Mouse (Mus musculus) stomach, postnatal 0 days (tissue): ENCODE results near the gene Mtnr1b.

Experiments
- CTCF ChIP-seq: IDR thresholded peaks from 2 replicates; pipeline ENCODE4 v1.5.1; 2016; ENCODE audit warnings: antibody characterized with exemption, low read depth, mild to moderate bottlenecking, moderate library complexity
- EP300 ChIP-seq: optimal IDR thresholded peaks from 2 replicates; pipeline ENCODE3; 2016; ENCODE audit warnings: antibody characterized with exemption

- no peak for TF ChIP-seq CTCF
- no peak for TF ChIP-seq EP300
These were observed at the start of gene Mtnr1b for GRCm38 (mm10) chr9:15874506-15875160.
